Mouse (Mus musculus) forebrain, postnatal 0 days (tissue): ENCODE measurements around the gene Pafah1b2. TPM values are rescaled to one million over a fixed set of nuclear protein-coding genes. Genes with fewer than 3 reads are reported as not detected.

Experiments used
- ATAC-seq: fragments of 200-750 bp; cut with Nextera tagmentation; 2 replicates; pipeline ENCODE4 v1.8.0; 2017; ENCODE audit warnings: mild to moderate bottlenecking, moderate library complexity
- DNase-seq: peaks from one replicate; pipeline ENCODE4 v3.0.0-alpha.2; 2015
- H3K27ac ChIP-seq: fragments of 300-500 bp; sonication (generic); 2 replicates; pipeline ENCODE4 v1.5.1; 2014; ENCODE audit warnings: low read depth, mild to moderate bottlenecking, antibody characterized with exemption, low read length, moderate library complexity, mixed read lengths
- H3K27me3 ChIP-seq: fragments of 300-500 bp; sonication (generic); 2 replicates; pipeline ENCODE4 v1.6.1; 2014; ENCODE audit warnings: mild to moderate bottlenecking, low read length, mixed read lengths; ENCODE audit not compliant: insufficient read depth
- H3K36me3 ChIP-seq: fragments of 300-500 bp; sonication (generic); 2 replicates; pipeline ENCODE4 v1.6.1; 2014; ENCODE audit warnings: mild to moderate bottlenecking, moderate library complexity; ENCODE audit not compliant: insufficient read depth
- H3K4me1 ChIP-seq: fragments of 300-500 bp; sonication (generic); 2 replicates; pipeline ENCODE4 v1.6.1; 2014; ENCODE audit warnings: antibody characterized with exemption; ENCODE audit not compliant: insufficient read depth
- H3K4me2 ChIP-seq: fragments of 300-500 bp; sonication (generic); 2 replicates; pipeline ENCODE4 v1.6.1; 2014; ENCODE audit warnings: low read depth, mild to moderate bottlenecking, moderate library complexity
- H3K4me3 ChIP-seq: fragments of 300-500 bp; sonication (generic); 2 replicates; pipeline ENCODE4 v1.5.1; 2014; ENCODE audit warnings: low read depth, low read length, mixed read lengths
- H3K9ac ChIP-seq: fragments of 300-500 bp; sonication (generic); 2 replicates; pipeline ENCODE4 v1.6.1; 2014; ENCODE audit warnings: mild to moderate bottlenecking
- H3K9me3 ChIP-seq: fragments of 300-500 bp; sonication (generic); 2 replicates; pipeline ENCODE4 v1.6.1; 2016; ENCODE audit warnings: low read length
- CTCF ChIP-seq: sonication (generic); IDR thresholded peaks from 2 replicates; pipeline ENCODE4 v1.5.1; 2016; ENCODE audit warnings: antibody characterized with exemption, control low read depth, low read depth
- WGBS: fragments of 180-500 bp; shearing (Covaris S2); extraction: QIAGEN DNeasy Blood & Tissue Kit; methylation state at CpG from one replicate; pipeline ENCODE4 v1.1.7; 2014; 5-methylcytosine and 5-hydroxymethylcytosine counted together
- polyA plus RNA-seq: library from polyadenylated mRNA; unstranded; fragments of >200 nt; fragmentation: Nextera tagmentation; extraction: Ambion mirVana; gene quantifications from 2 replicates; pipeline ENCODE4 v1.2.1, GENCODE M21; 2015
- total RNA-seq: library from RNA; depleted of rRNA; stranded (reverse); fragments of >200 nt; gene quantifications from 2 replicates; pipeline ENCODE4 v1.2.3, GENCODE M21; 2014

The Pafah1b2 gene
- total and polyA plus RNA-seq, 2 experiments from 2014 or later: 258 to 354 TPM

GRCm38 (mm10) chr9:45936883-45937282 is 75.6 kb downstream of the Pafah1b2 start:
- peaks cover 39% of the 10 kb centered on the region for H3K36me3 ChIP-seq
- H3K4me1 ChIP-seq: no peaks in the 10 kb centered on the region
- no peak overlapping the region for H3K4me3 ChIP-seq
- H3K27me3 ChIP-seq: no peaks in the 10 kb centered on the region
- TF ChIP-seq CTCF: peak; percentile 70
- WGBS: 18% methylated on average over 3 of the region's 3 CpGs
- no peak overlapping the region for H3K27ac ChIP-seq
- DNase-seq (peak; percentile 61), ATAC-seq (peak; percentile 68)
- H3K9ac ChIP-seq: no peak overlapping the region
- H3K4me2 ChIP-seq: no peak overlapping the region
- H3K9me3 ChIP-seq: no peaks in the 10 kb centered on the region

GRCm38 (mm10) chr9:45935628-45936210 is 76.8 kb downstream of the Pafah1b2 start, which contains the start of gene Tagln:
Tagln (minus strand) TSS chr9:45936058.
- ATAC-seq: peak; percentile 42; the same call in 1 of the 2 replicates
- no peak for DNase-seq

GRCm38 (mm10) chr9:45932571-45933415 is 79.7 kb downstream of the Pafah1b2 start:
- no peak overlapping the region for H3K4me2 ChIP-seq
- no peaks in the 10 kb centered on the region for H3K27me3 ChIP-seq
- ATAC-seq (peak; percentile 24; the same call in 1 of the 2 replicates), DNase-seq (no peak)
- H3K9me3 ChIP-seq: no peaks in the 10 kb centered on the region
- H3K27ac ChIP-seq: no peak overlapping the region
- TF ChIP-seq CTCF: no peak
- peaks cover 36% of the 10 kb centered on the region for H3K36me3 ChIP-seq
- no peak overlapping the region for H3K4me3 ChIP-seq
- no peak overlapping the region for H3K9ac ChIP-seq
- 82% methylated on average over 11 of the region's 11 CpGs for WGBS
- H3K4me1 ChIP-seq: no peaks in the 10 kb centered on the region

More at GRCm38 (mm10) chr9:45935628-45936210, 76.8 kb downstream of the Pafah1b2 start, which contains the start of gene Tagln:
- WGBS: 10% methylated on average over 21 of the region's 21 CpGs
- Histone ChIP-seq H3K27me3 (no peaks in the 10 kb centered on the region), H3K9me3 (no peaks in the 10 kb centered on the region), H3K4me3 (no peak within 1 kb of the TSS), H3K9ac (no peak within 1 kb of the TSS), H3K27ac (no peak within 1 kb of the TSS), H3K36me3 (peaks cover 34% of the 10 kb centered on the region), H3K4me2 (peak within 1 kb of the TSS; percentile 24; the same call in 1 of the 2 replicates), H3K4me1 (no peaks in the 10 kb centered on the region)
- no peak for TF ChIP-seq CTCF

- H3K36me3 ChIP-seq: peaks cover 42% of the 10 kb centered on the region
Measured at GRCm38 (mm10) chr9:45931958-45932357, 80.5 kb downstream of the Pafah1b2 start.

GRCm38 (mm10) chr9:45929285-45929684 is 83.2 kb downstream of the Pafah1b2 start:
- no peak overlapping the region for H3K4me3 ChIP-seq
- no peaks in the 10 kb centered on the region for H3K4me1 ChIP-seq
- DNase-seq (no peak), ATAC-seq (no peak)
- WGBS: 88% methylated on average over 5 of the region's 5 CpGs
- H3K4me2 ChIP-seq: no peak overlapping the region
- no peaks in the 10 kb centered on the region for H3K27me3 ChIP-seq
- no peaks in the 10 kb centered on the region for H3K9me3 ChIP-seq
- H3K27ac ChIP-seq: no peak overlapping the region
- TF ChIP-seq CTCF: no peak
- H3K36me3 ChIP-seq: peaks cover 57% of the 10 kb centered on the region
- no peak overlapping the region for H3K9ac ChIP-seq

More at GRCm38 (mm10) chr9:45931958-45932357, 80.5 kb downstream of the Pafah1b2 start:
- no peaks in the 10 kb centered on the region for H3K27me3 ChIP-seq
- no peak overlapping the region for H3K4me3 ChIP-seq
- DNase-seq (no peak), ATAC-seq (no peak)
- no peak for TF ChIP-seq CTCF
- H3K4me2 ChIP-seq: no peak overlapping the region
- WGBS: 60% methylated on average over 1 of the region's 1 CpGs
- H3K9ac ChIP-seq: no peak overlapping the region
- no peaks in the 10 kb centered on the region for H3K4me1 ChIP-seq
- H3K27ac ChIP-seq: no peak overlapping the region
- no peaks in the 10 kb centered on the region for H3K9me3 ChIP-seq

- ATAC-seq (no peak), DNase-seq (no peak)
- Histone ChIP-seq H3K4me2 (no peak overlapping the region), H3K4me1 (no peaks in the 10 kb centered on the region), H3K9me3 (no peaks in the 10 kb centered on the region), H3K27me3 (no peaks in the 10 kb centered on the region), H3K36me3 (peaks cover 82% of the 10 kb centered on the region), H3K4me3 (no peak overlapping the region), H3K27ac (no peak overlapping the region), H3K9ac (no peak overlapping the region)
- no peak for TF ChIP-seq CTCF
- WGBS: 58% methylated on average over 1 of the region's 1 CpGs
Measured at GRCm38 (mm10) chr9:45919895-45920294, 92.6 kb downstream of the Pafah1b2 start.
